Mouse (Mus musculus): ENCODE results near the gene Cbfa2t2. TPM values are rescaled to one million over a fixed set of nuclear protein-coding genes. Genes with fewer than 3 reads are reported as not detected.

Cbfa2t2 gene
- polyA plus RNA-seq, 1 experiment from 2014 or later = 56.1 TPM

- peaks cover 46% of the 10 kb centered on the region for H3K4me1 ChIP-seq (replicated peaks)
- no peak overlapping the region for H3K4me3 ChIP-seq
- no peak overlapping the region for H3K9ac ChIP-seq
- no peak overlapping the region for H3K4me2 ChIP-seq
- H3K36me3 ChIP-seq = no peaks in the 10 kb centered on the region; the same call in 1 of the 2 replicates
- peaks cover 26% of the 10 kb centered on the region for H3K27me3 ChIP-seq
- WGBS = 76% methylated on average over 2 of the region's 2 CpGs
- no peaks in the 10 kb centered on the region for H3K9me3 ChIP-seq
- H3K27ac ChIP-seq = no peak overlapping the region
- no peak for ATAC-seq (ENCODE audit: low FRiP score)
These were observed 114.7 kb downstream of the Cbfa2t2 start for GRCm38 (mm10) chr2:154550937-154551336.

- Histone ChIP-seq H3K27me3 (peaks cover 26% of the 10 kb centered on the region), H3K9ac (peak within 1 kb of the TSS; percentile 59; the same call in 1 of the 2 replicates), H3K4me2 (peak within 1 kb of the TSS; percentile 43), H3K36me3 (no peaks in the 10 kb centered on the region; the same call in 1 of the 2 replicates), H3K4me3 (no peak within 1 kb of the TSS), H3K4me1 (replicated peaks) (peaks cover 51% of the 10 kb centered on the region), H3K9me3 (no peaks in the 10 kb centered on the region), H3K27ac (peak within 1 kb of the TSS; percentile 35; the same call in 1 of the 2 replicates)
- no peak for ATAC-seq (ENCODE audit: low FRiP score)
- 87% methylated on average over 4 of the region's 4 CpGs for WGBS
These were observed 115.2 kb downstream of the Cbfa2t2 start, which contains the start of gene Actl10 for GRCm38 (mm10) chr2:154551476-154551875. Gene Actl10 (plus strand): TSS chr2:154551776.

DNA sequence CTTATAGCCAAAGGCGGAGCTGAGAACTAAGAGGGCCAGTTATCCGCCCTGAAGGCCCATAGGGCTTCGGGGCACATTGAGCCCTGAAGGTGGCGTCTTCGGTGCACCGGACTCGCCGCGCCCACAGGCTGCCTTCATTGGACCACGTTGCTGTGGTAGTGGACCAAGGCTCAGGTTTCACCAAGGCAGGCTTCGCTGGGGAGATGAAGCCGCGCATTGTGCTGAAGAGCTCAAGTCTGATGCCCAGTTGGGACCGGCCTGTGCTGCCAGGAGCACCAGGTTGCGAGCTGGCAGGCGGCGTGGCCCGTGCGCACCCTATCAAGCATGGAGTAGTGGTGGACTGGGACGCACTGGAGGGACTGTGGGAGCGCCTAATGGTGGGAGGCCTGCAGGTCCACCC is 115.6 kb downstream of the Cbfa2t2 start:
- no peak overlapping the region for H3K4me3 ChIP-seq

DNA sequence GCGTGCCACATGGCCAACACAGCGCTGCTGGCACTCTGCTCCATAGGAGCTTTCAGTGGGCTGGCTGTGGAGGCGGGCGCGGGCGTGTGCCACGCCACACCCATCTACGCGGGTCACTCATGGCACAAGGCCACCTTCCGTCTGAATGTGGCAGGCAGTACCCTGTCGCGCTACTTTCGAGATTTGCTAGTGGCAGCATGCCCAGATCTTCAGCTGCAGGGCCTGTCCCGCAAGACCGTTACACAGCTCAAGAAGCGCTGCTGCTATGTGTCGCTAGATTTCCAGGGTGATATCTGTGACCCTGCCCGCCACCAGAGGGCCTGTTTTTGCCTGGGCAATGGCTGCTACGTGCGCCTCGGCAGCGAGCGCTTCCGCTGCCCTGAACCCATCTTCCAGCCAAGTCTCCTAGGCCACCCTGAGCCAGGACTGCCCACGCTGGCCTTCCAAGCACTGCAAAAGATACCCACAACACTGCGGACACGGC is 116.2 kb downstream of the Cbfa2t2 start:
- peak overlapping the region; percentile 35; the same call in 1 of the 2 replicates for H3K27ac ChIP-seq
- WGBS = 25% methylated on average over 27 of the region's 27 CpGs
- peak; percentile 34 for ATAC-seq (ENCODE audit: low FRiP score)

More for the DNA sequence above, 115.6 kb downstream of the Cbfa2t2 start:
- no peaks in the 10 kb centered on the region; the same call in 1 of the 2 replicates for H3K36me3 ChIP-seq
- peaks cover 54% of the 10 kb centered on the region for H3K4me1 ChIP-seq (replicated peaks)
- peaks cover 26% of the 10 kb centered on the region for H3K27me3 ChIP-seq
- ATAC-seq (ENCODE audit: low FRiP score) = no peak; the same call in 1 of the 2 replicates
- H3K9me3 ChIP-seq = no peaks in the 10 kb centered on the region
- WGBS = 41% methylated on average over 21 of the region's 21 CpGs
- H3K9ac ChIP-seq = peak overlapping the region; percentile 59; the same call in 1 of the 2 replicates
- peak overlapping the region; percentile 43 for H3K4me2 ChIP-seq
- peak overlapping the region; percentile 35; the same call in 1 of the 2 replicates for H3K27ac ChIP-seq

DNA sequence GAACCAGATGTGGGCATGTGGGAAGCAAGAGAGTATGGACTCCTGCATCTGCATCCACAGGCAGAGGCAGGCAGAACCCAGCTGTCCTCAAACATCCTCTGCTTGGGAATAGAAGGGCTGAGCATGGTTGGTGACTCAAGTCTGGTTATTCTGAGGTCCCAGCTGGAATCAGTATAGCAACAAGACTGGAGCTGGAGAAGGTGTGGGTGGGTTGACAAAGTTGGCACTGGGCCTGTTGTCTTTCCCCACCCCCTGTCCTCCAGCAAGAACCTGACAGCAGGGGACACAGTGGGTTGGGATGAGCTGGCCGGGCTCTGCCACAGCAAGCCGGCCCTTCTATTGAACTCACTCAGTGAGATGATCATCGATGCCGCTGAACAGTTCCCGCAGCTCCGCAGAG is 119.0 kb downstream of the Cbfa2t2 start:
- ATAC-seq (ENCODE audit: low FRiP score) = no peak
- Histone ChIP-seq H3K4me1 (replicated peaks) (peaks cover 65% of the 10 kb centered on the region), H3K9ac (no peak overlapping the region), H3K36me3 (no peaks in the 10 kb centered on the region), H3K27me3 (peaks cover 21% of the 10 kb centered on the region), H3K27ac (no peak overlapping the region), H3K9me3 (no peaks in the 10 kb centered on the region), H3K4me3 (no peak overlapping the region), H3K4me2 (no peak overlapping the region)
- 67% methylated on average over 6 of the region's 6 CpGs for WGBS

More for the DNA sequence above, 116.2 kb downstream of the Cbfa2t2 start:
- Histone ChIP-seq H3K4me3 (no peak overlapping the region), H3K9me3 (no peaks in the 10 kb centered on the region), H3K36me3 (no peaks in the 10 kb centered on the region), H3K9ac (peak overlapping the region; percentile 59; the same call in 1 of the 2 replicates), H3K4me2 (peak overlapping the region; percentile 43), H3K4me1 (replicated peaks) (peaks cover 60% of the 10 kb centered on the region), H3K27me3 (peaks cover 26% of the 10 kb centered on the region)

DNA sequence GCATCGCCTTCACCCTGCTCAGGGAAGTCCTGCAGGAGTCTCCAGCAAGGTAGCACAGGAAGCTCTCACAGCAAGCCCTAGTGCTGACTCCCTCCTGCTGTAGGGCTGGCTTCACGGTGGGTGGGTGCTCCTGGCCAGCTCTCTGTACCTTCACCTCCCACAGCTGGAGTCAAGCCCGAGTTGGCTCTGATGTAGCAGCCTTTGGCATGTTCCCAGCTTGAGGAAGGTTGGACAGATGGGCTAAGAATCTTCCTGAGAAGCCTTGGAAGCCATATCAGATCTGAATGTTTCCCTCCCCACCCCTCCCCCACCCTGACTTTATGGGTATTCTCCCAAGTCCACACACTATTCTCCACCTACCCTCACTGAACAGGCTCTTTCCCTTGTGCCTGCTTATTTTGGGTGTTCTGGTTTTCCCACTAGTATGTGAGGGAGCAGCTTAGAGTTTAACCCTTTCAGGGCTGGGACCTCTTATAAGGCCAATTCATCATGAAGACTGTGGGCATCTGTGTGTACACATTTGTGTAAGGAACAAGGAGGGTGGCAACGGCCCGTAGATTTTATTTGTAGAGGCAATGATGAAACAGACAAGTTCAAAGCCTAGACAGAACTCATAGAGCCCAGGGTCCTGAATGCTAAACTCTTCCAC is 121.0 kb downstream of the Cbfa2t2 start:
- Histone ChIP-seq H3K9me3 (no peaks in the 10 kb centered on the region), H3K36me3 (no peaks in the 10 kb centered on the region), H3K4me2 (peak overlapping the region; percentile 74; the same call in 1 of the 2 replicates), H3K4me3 (no peak overlapping the region), H3K27ac (peak overlapping the region; percentile 19; the same call in 1 of the 2 replicates), H3K9ac (0 out of 2 replicates have a peak overlapping the region, but pooled peaks have one; percentile 75), H3K27me3 (peaks cover under 1% of the 10 kb centered on the region), H3K4me1 (replicated peaks) (peaks cover 54% of the 10 kb centered on the region)
- no peak for ATAC-seq (ENCODE audit: low FRiP score)
- WGBS = 56% methylated on average over 5 of the region's 5 CpGs

DNA sequence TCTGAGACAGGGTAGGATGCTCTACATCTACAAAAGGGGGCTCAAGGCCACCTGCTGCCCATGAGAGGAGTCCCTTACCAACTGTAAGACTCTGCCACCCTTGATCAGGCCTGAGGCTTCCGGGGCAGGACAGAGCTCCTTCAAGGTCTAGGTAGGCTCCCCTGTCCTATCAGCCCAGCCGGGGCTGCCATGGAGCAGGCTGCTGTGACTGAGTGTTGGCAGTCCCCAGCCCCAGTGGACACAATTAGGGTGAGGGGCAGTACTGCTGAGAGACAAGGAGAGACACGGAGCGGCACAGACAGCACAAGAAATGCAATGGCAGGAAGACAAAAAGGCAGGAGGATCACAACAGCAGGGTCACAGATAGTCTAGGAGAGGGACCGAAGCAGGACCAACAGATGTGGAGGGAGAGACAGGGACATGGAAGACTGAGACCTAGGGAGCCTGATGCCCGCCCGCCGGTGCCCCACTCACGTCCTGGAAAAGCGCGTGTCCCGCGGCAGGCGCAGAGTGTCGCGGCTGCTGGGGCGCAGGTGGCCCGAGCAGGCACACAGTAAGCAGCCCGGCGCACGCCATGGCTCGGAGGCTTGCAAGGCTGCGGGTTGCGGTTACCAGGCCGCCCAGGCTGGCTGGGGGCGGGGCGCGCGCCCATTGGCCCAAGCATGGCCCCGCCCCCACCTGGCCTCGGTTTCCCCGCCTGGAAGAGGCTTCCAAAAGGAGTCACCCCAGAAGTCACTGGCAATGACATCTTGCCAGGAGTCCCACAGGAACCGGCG is 122.2 kb downstream of the Cbfa2t2 start, which contains the start of gene Necab3:
Gene Necab3 (minus strand): TSS at position 627 of the 776 bp plus-strand sequence.
- no peaks in the 10 kb centered on the region for H3K36me3 ChIP-seq
- peak within 1 kb of the TSS; percentile 74 for H3K4me2 ChIP-seq
- peak within 1 kb of the TSS; percentile 44; the same call in 1 of the 2 replicates for H3K27ac ChIP-seq
- no peaks in the 10 kb centered on the region for H3K9me3 ChIP-seq
- H3K9ac ChIP-seq = peak within 1 kb of the TSS; percentile 75
- peak within 1 kb of the TSS; percentile 44 for H3K4me3 ChIP-seq
- 4% methylated on average over 33 of the region's 34 CpGs for WGBS
- no peaks in the 10 kb centered on the region; the same call in 1 of the 2 replicates for H3K27me3 ChIP-seq
- peaks cover 48% of the 10 kb centered on the region for H3K4me1 ChIP-seq (replicated peaks)
- peak; percentile 81 for ATAC-seq (ENCODE audit: low FRiP score)

- 90% methylated on average over 22 of the region's 22 CpGs for WGBS
- Histone ChIP-seq H3K4me1 (replicated peaks) (peaks cover 47% of the 10 kb centered on the region), H3K27me3 (no peaks in the 10 kb centered on the region), H3K9ac (no peak overlapping the region), H3K36me3 (no peaks in the 10 kb centered on the region), H3K4me3 (no peak overlapping the region), H3K9me3 (no peaks in the 10 kb centered on the region), H3K4me2 (no peak overlapping the region), H3K27ac (no peak overlapping the region)
- no peak for ATAC-seq (ENCODE audit: low FRiP score)
These were observed 127.4 kb downstream of the Cbfa2t2 start for GRCm38 (mm10) chr2:154563612-154564170.

GRCm38 (mm10) chr2:154565562-154565961 is 129.3 kb downstream of the Cbfa2t2 start:
- Histone ChIP-seq H3K4me1 (replicated peaks) (peaks cover 46% of the 10 kb centered on the region), H3K9me3 (no peaks in the 10 kb centered on the region), H3K4me2 (no peak overlapping the region), H3K27me3 (no peaks in the 10 kb centered on the region), H3K9ac (peak overlapping the region; percentile 30), H3K36me3 (no peaks in the 10 kb centered on the region), H3K4me3 (no peak overlapping the region), H3K27ac (no peak overlapping the region)
- no peak for ATAC-seq (ENCODE audit: low FRiP score)
- WGBS = 67% methylated on average over 3 of the region's 3 CpGs

DNA sequence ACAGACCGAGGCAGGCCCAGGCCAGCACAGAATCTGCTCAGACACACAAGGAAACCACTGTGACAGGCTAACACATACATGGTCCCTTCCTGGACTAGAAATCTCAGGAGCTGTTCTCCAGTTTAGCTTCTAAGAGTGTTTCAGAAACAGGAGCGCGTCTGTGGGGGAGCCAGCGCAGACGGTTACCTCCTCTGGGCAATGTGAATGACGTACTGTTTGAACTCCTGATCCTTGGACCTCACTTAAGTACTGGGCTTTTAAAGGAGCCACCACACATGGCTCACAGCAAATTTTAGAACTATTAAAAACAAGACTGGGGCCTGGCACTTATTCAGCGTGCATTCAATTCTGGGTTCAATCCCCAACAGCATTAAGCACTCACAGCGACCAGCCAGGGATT is 130.4 kb downstream of the Cbfa2t2 start:
- Histone ChIP-seq H3K9me3 (no peaks in the 10 kb centered on the region), H3K4me1 (replicated peaks) (peaks cover 54% of the 10 kb centered on the region), H3K27ac (no peak overlapping the region), H3K4me3 (no peak overlapping the region), H3K9ac (peak overlapping the region; percentile 8; the same call in 1 of the 2 replicates), H3K4me2 (0 out of 2 replicates have a peak overlapping the region, but pooled peaks have one; percentile 3), H3K36me3 (no peaks in the 10 kb centered on the region), H3K27me3 (no peaks in the 10 kb centered on the region)
- WGBS = 46% methylated on average over 8 of the region's 8 CpGs
- ATAC-seq (ENCODE audit: low FRiP score) = no peak

- H3K27ac ChIP-seq = peak overlapping the region; percentile 83
- no peaks in the 10 kb centered on the region for H3K36me3 ChIP-seq
- peak overlapping the region; percentile 63; the same call in 1 of the 2 replicates for H3K4me3 ChIP-seq
- peaks cover 54% of the 10 kb centered on the region for H3K4me1 ChIP-seq (replicated peaks)
- peak overlapping the region; percentile 83 for H3K4me2 ChIP-seq
- no peak for ATAC-seq (ENCODE audit: low FRiP score)
- H3K27me3 ChIP-seq = no peaks in the 10 kb centered on the region
- H3K9me3 ChIP-seq = no peaks in the 10 kb centered on the region
- 76% methylated on average over 2 of the region's 2 CpGs for WGBS
- peak overlapping the region; percentile 65 for H3K9ac ChIP-seq
These were observed 131.5 kb downstream of the Cbfa2t2 start for GRCm38 (mm10) chr2:154567766-154568165.

Measured in hindbrain, embryonic 13.5 days (tissue).